Mouse (Mus musculus) embryonic fibroblast, embryonic 13.5 days (primary cell): ENCODE results near the gene Higd1a.

Source experiments
- CTCF ChIP-seq: IDR thresholded peaks from 2 replicates; pipeline ENCODE4 v1.5.1; 2011; ENCODE audit warnings: mild to moderate bottlenecking, control low read depth, low read length, moderate library complexity, borderline replicate concordance; ENCODE audit not compliant: insufficient read depth
- POLR2A ChIP-seq: IDR thresholded peaks from 2 replicates; pipeline ENCODE4 v1.6.1; 2011; ENCODE audit warnings: low read depth, mild to moderate bottlenecking, control low read depth, low read length, moderate library complexity

GRCm38 (mm10) chr9:121904319-121904718, 46.2 kb upstream of the Higd1a start:
- TF ChIP-seq CTCF (no peak), POLR2A (no peak)
